Mouse (Mus musculus): ENCODE results near the gene Eef2kmt.
"Not testable (repeated sequence)": the region's sequence is repeated elsewhere in the genome, so short reads cannot be mapped to it uniquely, and the experiment has no call there.

The Eef2kmt gene

DNA sequence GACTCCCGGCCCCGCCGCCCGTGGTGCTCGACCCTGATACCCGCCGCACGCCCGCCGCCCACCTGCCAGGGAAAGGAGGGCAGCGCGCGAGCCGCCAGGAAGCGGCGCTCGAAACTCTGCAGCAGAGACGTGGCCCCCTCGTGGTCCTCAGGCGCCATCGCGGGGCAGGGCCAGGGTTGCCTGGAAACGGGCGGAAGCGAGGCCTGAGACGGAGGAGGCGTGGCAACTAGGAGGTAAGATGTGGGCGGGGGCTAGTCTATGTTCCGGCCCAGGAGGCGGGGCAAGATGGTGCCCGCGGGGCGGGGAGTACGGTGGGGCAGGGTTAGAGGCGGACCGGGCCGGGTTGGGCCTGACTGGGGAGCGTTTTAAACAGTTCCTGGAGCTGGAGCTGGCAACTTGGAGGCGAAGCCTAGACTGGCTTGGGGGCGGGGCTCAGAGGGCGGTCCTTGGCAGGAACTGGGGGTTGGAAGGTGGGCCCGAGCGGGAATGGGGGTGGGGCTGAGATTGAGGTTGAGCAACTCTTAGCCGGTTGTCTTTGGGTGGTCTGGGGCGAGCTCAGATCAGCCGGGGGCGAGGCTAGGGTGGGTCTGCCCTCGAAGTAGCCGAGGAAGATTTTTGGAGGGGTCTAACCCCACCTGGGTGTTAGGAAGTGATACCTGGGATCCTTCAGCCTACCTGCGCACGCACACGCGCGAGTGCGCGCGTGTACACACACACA lies at the start of gene Eef2kmt:
Eef2kmt (minus strand) TSS at position 205 of the 718 bp plus-strand sequence.
- DNase-seq = peak; percentile 99 to 100

DNA sequence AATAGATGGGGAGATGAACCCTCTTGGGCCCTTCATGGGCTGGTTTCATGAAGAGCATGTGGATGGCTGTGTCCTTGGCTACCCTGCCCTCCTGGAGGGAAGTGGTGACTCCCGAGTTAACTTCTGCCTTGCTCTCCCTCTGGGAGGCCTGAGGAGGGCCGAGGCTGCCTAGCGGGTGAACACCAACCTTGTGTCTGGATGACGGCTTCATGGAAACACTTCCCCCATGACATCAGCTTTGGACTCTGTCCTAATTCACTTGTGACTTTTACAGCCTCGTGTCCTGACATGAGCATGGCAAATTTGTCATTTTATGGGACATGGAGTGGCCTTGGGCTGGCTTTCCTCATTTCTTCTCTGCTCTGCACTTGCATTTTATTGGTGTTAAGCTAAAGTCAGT lies 39.5 kb upstream of the Eef2kmt start:
- no peak for DNase-seq

DNA sequence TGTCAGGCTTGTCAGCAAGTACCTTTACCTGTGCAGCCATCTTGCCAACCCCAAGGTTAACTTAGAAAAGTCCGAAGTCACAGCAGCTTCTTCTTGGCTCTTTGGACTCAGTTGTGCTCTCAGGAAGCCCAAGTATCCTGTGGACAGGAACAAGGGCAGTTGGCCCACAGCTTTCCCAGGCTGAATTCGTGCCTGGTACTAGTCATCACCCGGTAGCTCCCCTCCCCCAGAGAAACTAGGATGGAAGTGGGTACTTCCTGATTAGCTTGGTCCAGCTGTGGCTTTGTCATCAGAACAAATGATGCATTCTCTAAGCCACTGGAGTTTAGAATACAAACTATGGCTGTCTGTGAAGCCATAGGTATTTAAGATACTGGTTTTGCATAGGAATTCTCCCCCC lies 29.6 kb upstream of the Eef2kmt start:
- DNase-seq = no peak

DNA sequence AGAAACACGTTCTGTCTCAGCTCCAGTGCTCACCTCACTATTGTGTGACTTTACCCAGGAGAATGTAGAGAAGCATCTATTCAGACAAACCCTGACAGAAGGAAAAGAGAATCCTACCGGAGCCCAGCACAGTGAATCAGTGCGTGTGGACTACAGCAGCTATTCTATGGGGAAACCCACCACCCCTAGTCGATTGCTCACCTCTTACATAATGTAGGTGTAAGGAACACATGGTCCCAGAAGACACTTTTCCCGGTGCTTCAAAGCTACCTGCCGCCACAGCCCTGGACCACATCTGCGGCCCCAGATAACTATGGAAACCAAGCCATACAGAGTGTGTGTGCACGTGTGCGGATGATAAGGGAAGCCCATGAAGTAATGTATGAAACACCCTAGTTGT lies 26.9 kb upstream of the Eef2kmt start:
- no peak for DNase-seq

DNA sequence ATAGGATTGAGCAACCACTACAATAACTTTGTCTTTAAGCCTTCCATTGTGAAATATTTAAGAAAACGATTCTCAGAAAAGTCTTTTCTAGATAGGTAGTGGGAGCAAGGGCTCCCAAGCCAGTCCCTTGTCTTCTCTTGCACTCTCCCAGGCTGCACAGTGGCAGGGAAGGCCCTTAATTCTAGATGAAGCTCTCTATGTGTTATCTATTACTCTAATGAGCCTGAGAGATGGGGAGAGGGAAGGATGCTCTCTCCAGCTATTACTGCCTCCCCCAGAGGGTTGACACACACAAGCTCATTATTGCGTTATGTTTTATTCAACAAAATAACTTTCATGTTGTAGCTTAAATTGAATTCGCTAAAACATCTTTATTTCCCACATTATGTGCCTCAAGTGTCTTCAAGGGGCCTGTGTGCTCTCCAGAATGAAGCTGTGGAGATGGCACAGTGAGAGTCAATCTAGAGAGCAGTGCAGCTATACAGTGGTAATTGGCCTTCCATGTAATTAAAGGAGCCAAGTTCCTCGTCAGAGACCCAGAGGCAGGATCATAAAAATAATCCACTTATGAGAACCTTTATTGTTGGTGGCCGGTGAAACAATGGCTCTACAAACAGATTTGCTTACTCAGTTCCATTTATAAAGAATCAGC lies 23.9 kb upstream of the Eef2kmt start:
- no peak for DNase-seq

DNA sequence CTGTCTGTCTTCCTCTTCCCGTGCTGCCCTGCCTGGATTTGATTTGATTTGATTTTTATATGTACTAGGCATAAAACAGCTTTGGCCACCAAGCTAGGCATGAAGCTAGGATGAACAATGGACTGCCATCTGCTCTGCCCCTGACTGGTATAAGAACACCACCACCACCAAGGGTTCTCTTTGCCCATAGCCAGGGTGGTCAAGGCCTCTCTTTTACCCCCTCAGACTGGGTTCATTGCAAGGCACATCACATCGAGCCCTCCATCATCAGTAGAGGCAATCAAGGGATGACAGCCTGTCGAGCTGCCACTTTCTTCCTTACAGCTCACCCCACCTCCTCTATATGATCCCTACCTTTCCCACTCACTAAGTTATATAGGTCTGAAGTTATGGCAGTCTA lies 16.6 kb upstream of the Eef2kmt start:
- DNase-seq = no peak

DNA sequence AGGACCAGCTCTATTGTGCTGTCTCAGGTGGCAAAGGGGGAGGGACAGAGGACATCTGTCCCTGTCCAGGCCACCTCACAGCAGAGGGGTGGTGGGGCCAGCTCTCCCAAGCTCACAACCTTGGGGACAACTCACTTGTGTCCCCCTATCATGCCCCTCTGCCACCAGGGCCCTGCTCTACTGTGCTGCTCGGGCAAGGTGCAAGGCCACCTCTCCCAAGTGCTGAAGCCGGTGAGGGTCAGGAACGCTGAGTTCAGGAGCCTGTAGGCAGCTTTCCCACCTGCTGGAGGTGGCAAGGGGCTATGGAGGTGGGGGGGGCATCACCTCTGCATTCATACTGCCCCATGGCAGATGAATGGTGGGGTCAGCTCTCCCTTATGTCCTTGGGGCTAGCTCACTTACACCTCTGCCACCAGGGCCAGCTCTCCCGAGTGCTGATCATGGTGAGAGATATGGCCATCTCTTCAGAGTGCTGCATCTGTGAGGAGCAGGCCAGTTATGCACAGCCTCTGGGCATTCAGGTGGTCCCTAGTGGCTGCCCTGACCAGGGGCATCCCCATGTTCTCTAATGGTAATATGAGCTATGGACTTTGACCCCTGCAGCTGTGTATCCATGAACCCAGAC lies 15.7 kb upstream of the Eef2kmt start:
- DNase-seq = no peak

DNA sequence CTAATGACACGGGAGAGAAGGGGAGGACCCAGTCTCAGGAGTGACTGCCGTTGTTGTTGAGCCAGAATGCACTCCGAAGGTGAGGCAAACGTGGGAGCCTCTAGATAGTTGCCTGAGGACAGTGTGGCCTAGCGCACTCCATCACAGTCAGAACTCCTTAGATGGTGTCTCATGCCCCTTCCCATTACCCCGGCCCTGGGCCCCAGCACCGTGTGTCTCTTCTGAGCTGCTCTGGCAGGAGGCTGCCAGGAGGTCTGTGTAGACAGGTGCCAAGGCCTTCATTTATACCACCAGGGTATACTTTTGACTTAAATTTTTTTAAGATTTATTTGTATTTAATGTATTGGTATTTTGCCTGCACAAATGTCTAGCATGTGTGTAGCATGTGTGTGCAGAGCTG lies 8.1 kb upstream of the Eef2kmt start:
- DNase-seq = no peak

DNA sequence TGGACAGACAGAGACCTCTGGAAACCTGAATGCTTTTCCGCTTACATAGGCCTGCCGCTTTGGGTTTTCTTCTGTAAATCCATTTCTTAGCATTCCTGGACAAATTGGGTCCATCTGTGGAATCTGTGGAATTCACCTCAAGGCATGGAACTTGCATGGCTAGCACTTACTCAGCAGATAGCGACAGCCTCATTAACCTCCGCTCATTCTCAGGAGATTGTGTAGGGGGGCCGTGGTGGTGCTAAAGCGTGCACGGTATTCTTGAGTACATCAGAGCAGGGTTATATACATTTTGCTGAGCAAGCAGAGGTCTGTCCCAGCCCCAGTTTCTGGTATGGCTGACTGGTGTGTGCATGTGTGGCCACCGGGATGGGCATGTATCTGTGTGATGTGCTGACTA lies 7.4 kb upstream of the Eef2kmt start:
- DNase-seq = no peak

DNA sequence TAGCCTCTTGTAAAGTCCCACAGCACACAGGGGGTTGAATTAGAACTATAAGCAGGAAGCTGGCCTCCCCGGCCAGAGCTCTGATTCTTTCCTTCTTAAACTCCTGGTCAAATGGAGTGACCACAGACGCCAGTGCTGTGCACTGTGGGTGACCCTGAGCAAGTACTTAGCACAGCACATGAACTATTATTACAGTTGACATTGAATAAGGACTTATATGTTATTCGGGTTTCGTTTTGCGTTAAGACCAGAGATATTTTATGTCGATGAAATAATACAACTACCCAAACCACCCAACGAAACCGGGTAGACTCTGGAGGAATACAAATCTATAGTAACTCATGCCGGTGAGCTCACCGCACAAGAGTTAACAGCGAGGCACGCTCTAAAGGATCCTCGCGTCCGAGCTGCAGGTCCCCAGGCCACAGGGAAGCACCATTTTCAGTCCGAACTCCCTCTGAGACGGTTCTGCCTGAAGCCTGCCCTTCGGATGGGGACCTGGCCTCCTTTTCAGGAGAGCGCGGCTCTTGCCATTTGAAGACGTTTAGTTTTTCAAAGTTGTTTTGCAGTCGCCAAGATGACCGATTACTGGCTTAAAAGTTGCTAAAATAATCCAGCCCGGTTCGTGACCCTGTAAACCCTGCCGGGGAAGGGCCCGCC lies 572 bp downstream of the Eef2kmt start:
- peak in 1 of 2 experiments; percentile 8 for DNase-seq

DNA sequence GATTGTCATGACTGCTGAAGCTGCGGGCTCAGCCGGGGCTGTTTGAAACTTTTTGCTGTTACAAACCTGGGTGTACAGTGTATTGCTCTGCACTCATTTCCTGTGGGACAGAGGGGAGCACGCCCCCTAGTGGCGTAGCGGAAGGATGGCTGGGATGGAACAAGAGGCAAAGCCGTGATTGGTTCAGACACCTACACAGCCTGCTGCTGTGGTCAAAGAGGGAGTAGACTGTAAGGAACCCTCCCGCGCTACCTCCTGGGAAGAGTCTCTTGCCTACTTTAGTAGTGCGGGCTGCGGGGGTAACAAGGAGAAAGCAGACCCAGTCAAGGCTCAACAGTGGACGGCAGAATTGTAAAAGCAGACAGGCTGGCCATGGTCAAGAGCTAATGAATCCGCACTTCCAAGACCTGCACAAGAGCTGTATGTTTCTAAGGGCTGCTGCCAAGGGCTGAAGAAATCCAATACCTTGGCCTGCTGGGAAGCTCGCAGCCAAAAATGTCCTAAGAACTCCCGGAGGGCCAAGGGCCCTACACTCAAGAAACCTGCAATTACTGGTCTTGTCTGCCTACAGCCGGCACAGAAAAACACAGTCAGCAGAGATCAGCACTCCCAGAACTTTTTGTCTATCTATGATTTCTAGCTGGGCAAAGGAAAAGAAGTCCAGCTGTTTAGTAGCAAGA lies 1.3 kb downstream of the Eef2kmt start:
- peak; percentile 90 for DNase-seq

DNA sequence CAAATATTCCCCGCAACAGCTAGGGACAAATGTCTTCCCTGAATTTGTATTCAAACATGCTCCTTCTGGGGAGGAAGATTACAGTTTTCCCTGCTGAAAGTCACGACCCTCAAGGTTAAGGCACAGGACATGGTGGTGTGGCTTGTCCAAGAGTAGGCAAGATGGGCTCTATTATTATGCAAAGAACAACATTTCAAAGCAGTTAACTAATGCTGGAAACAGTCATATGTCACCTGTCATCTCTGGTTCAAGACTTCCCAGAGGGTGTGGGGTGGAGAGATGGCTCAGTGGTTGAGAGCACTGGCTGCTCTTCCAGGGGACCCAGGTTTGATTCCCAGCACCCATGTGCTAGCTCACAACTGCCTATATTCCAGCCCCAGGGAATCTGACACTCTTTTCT lies 3.5 kb downstream of the Eef2kmt start:
- no peak for DNase-seq

DNA sequence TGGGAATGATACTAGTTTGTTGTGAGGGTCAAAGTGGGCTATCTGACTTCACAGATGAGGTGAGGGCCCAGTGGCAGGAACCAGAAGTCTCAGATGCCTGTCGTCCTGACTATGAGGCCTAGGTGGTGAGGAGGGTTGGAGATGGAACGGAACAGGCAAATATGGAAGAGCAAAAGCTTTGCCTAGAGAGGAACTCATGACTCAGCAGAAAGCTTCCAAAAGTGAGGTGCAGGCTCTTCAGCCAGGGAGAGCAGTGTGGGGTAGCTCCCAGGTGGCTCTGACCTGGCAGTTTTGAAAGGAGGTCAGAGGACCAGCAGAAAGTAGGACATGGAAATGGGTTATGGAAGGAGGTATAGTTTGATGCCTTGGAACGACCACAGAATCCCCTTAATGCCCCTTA lies 4.9 kb downstream of the Eef2kmt start:
- no peak for DNase-seq

DNA sequence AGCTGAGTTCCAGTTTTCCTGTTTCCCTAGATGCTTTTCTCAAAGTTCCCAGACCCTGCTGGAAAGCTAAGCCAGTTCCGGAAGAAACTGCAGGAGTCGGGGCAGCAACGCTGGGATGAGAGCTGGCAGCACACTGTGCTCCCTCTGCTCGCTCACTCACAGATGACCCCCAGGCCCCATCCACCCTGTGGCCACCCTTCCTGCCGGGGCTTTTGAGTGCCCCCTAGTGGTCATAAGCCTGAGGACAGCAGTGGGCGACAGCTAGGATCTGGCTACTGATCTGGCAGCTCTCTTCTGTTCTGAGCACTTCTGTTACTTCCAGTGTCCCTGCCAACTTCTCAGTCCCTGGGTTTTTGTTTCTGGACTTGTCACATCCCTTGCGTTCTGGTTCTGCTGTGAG lies 11.4 kb downstream of the Eef2kmt start:
- DNase-seq = peak; percentile 77 to 78

DNA sequence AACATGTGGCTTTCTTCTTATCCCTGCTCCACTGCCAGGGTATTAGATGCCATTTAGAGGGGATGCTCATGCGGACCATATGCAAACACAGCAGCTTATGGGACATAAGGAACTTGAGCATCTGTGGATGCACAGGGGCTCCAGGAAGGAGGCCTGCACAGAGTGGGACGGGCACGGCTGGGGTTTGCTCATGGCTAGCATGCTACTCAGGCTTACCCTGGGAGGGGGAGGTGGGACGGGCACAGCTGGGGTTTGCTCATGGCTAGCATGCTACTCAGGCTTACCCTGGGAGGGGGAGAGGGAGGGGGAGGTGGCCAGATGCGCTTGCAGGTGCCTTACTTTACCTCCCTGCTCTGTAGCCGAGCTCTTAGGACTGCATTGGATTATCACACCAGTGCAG lies 12.9 kb downstream of the Eef2kmt start:
- DNase-seq = no peak

DNA sequence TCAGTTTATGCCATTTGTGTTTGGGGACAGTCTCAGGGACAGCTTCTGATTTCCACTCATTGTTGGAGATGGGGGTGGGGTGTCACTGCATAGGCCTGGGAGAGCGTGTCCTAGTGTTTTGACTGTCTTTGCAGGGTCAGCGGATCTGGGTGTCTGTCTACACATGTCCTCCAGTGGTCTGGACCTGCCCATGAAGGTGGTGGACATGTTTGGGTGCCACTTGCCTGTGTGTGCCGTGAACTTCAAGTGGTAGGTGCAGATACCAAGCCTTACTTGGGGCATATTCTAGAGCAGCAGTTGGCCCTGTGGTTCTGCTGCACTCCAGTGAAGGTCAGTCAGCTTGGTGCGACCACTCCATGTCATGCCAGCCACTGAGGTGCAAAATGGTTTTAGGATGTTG lies 13.4 kb downstream of the Eef2kmt start:
- no peak for DNase-seq

DNA sequence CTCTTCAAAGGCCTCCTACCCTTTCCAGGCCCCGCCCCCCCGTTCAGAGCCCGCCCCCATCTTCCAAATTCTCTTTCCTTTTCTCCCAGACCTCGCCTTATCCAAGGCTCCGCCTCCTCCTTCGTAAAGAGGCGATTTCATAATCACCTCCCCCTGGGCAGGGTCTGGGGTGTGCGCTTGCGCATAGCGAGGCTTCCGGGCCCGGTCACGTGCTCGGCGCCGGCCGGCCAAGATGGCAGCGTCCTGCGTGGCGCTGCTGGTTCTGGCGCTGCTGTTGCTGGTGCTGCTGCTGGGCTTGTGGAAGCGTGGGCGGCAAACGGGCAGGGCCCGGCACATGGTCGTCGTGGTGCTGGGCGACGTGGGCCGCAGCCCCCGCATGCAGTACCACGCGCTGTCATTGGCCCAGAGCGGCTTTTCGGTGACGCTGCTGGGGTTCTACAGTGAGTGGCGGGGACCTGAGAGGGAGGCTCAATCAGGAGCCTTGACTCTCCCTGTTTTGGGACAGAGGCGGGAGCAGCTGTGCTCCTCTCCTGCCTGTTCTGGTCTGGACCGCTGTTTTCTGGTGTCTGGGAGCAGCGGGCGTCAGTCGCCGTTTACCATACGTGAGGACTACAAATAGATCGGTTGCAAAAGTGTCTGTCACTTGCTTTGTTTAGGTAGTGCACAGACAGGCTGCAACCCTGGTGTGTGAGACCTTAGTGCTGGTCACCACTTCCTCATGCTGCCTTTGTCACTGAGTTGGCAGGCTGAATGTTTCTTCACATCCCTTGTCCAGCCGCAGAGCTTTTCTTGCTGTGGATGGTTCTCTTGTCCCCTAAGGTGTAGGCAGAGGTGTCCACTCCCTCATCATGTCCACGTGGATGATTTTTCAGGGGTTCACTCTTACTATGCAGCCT lies 22.1 kb downstream of the Eef2kmt start, which contains the start of gene Alg1:
Alg1 (plus strand) TSS at position 204 of the 896 bp plus-strand sequence.
- DNase-seq = peak; percentile 91 to 92

DNA sequence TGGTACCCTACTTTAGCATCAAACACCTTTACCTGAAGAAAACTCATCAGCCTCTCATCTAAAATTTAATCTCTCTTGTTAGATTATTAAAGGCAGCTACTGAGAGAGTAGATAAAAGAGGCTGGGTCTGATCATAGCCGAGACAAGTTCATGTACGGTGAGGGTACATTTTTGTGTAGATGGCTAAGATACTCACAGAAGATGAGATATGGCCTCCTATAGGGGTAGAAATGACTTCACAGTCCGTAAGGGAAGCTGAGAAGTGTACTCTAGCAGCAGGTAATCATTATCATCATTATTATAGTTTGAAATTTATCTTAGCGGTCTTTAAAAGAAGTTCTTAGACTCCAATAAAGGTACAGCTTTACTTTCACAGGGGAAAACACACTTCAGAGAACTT lies 22.8 kb downstream of the Eef2kmt start:
- DNase-seq = no peak

DNA sequence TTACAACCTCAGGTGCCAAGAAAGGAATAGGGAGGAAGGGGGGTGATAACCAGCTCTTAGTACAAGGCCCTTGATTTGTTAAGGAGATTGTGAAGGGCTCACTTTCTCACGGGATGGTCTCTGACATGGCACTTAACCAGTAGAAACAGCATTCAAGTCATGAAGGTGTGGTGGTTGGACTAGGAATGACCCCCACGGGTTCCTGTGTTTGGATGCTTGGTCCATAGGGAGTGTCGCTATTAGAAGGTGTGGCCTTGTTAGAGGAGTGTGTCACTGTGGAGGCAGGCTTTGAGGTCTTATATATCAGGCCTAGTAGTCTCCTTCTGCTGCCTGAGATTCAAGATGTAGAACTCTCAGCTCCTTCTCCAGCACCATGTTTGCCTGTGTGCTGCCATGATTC lies 27.7 kb downstream of the Eef2kmt start:
- DNase-seq = not testable (repeated sequence)

DNA sequence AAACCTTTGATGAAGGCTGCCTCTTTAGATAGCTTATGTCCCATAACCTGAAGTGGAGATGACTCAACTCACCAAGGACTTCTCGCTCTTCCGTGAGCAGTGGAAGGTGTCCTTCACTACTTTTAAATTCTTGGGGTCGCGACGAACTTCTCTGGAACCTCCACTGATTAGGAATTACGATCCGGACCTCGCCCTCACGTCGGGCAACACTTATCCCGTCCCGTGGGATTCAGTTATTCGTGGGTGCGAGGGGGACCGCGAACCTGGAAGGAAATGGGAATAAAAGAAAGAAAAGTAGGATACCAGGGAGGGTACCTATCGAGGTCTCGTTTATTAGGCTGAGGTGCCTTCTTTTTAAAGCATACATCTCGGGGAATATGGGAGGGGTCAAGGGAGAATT lies 28.3 kb downstream of the Eef2kmt start:
- not testable (repeated sequence) for DNase-seq

DNA sequence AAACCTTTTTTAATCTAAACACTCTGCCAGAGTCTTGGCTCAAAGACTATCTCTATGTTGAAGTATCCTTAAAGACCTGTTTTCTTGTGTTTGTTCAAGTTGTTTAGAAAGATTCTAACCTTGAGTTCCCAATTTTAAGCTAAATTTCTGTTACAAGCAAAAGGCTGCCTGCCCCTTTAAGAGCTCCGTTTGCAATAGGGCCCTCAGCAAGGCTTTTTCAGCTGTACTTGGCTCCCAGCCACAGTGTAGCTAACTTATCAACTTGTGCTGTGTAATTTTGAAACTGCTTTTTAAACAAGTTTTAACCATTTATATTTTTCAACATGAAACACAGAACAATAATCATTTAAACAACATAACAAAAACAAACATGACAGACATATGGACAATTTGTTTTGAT lies 29.2 kb downstream of the Eef2kmt start:
- not testable (repeated sequence) for DNase-seq

DNA sequence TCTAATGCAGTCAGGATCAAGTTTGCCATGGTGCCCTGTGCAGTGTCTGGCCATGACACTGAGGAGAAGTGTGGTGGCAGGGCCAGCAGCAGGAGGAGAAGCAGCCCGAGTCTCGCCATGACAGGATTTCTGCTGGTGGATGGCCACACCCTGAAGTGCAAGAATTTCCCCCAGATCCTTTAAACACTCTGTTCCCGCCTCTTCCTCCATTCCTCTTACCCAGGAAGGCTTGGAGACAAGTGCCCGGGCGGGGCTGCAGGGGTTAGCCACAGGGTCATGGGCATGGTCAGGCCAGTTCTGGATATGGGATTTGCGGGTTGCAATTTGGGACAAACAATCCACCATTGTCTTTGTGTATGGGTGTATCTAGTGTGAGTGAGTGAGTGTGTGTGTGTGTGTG lies 33.6 kb downstream of the Eef2kmt start, which contains the start of gene AU021092:
AU021092 (minus strand) TSS at position 160 of the 400 bp plus-strand sequence.
- no peak for DNase-seq
